Mouse (Mus musculus) erythroblast, adult 5-6 weeks (primary cell): Measurements from ENCODE around the gene Bicra. TPM values are rescaled to one million over a fixed set of nuclear protein-coding genes. Genes with fewer than 3 reads are reported as not detected.
A peak's percentile ranks its signal among the peaks of the same experiment; 100 is the strongest.

Experiments
- ATAC-seq: replicated peaks from 2 replicates; pipeline ENCODE4 v1.8.0; 2016; ENCODE audit warnings: moderate number of reproducible peaks, mild to moderate bottlenecking, moderate TSS enrichment, inconsistent platforms; ENCODE audit not compliant: poor library complexity, low FRiP score, severe bottlenecking
- total RNA-seq, 2 experiments: library from RNA; stranded (forward) in 1 of 2; stranded (reverse) in 1 of 2; fragments of 150-400 nt in 1 of 2; fragments of 200-764, 138-1000 nt in 1 of 2; gene quantifications; 2 replicates each; pipeline versions ENCODE4 v1.2.3 to v1.2.4; 2015 to 2017; ENCODE audit warnings: low replicate concordance in 2 of 2

The Bicra gene
- total RNA-seq (2015; ENCODE audit: low replicate concordance) (6.5 and 20.9 TPM in 2 replicates), total RNA-seq (2017; ENCODE audit: low replicate concordance) (0.14 and 2.2 TPM in 2 replicates)

GRCm38 (mm10) chr7:16047338-16048146 is at the start of gene Bicra:
Gene Bicra, minus strand, starts transcription at chr7:16047921.
- ATAC-seq: no peak

- no peak for ATAC-seq
These were observed 46.9 kb upstream of the Bicra start for GRCm38 (mm10) chr7:16094592-16094991.

- no peak for ATAC-seq
These were observed 39.9 kb upstream of the Bicra start for GRCm38 (mm10) chr7:16087587-16087986.

- no peak for ATAC-seq
These were observed 35.6 kb upstream of the Bicra start for GRCm38 (mm10) chr7:16083361-16083760.

- no peak for ATAC-seq
These were observed 32.9 kb upstream of the Bicra start for GRCm38 (mm10) chr7:16080581-16080980.

GRCm38 (mm10) chr7:16079947-16080346 is 32.2 kb upstream of the Bicra start:
- no peak for ATAC-seq

- ATAC-seq: no peak
These were observed 24.2 kb upstream of the Bicra start for GRCm38 (mm10) chr7:16071906-16072305.

GRCm38 (mm10) chr7:16070846-16071245 is 23.1 kb upstream of the Bicra start:
- ATAC-seq: no peak

GRCm38 (mm10) chr7:16063490-16063889 is 15.8 kb upstream of the Bicra start:
- peak; percentile 66; the same call in 1 of the 2 replicates for ATAC-seq

- ATAC-seq: no peak
These were observed 14.3 kb upstream of the Bicra start for GRCm38 (mm10) chr7:16062099-16062420.

GRCm38 (mm10) chr7:16061219-16062098 is 13.7 kb upstream of the Bicra start, which contains the start of gene Zfp541:
Gene Zfp541, plus strand, starts transcription at chr7:16061814.
- ATAC-seq: no peak

GRCm38 (mm10) chr7:16057136-16057534 is 9.4 kb upstream of the Bicra start:
- ATAC-seq: no peak

GRCm38 (mm10) chr7:16056459-16057135 is 8.9 kb upstream of the Bicra start:
- ATAC-seq: no peak

- ATAC-seq: no peak
These were observed 7.9 kb upstream of the Bicra start for GRCm38 (mm10) chr7:16055665-16056064.

GRCm38 (mm10) chr7:16054966-16055365 is 7.2 kb upstream of the Bicra start:
- no peak for ATAC-seq

GRCm38 (mm10) chr7:16053105-16053504 is 5.4 kb upstream of the Bicra start:
- no peak for ATAC-seq

- ATAC-seq: peak; percentile 76
These were observed 5.0 kb upstream of the Bicra start for GRCm38 (mm10) chr7:16052684-16053083.

- peak; percentile 60 for ATAC-seq
These were observed 4.3 kb upstream of the Bicra start for GRCm38 (mm10) chr7:16051883-16052595.

- ATAC-seq: no peak
These were observed 2.9 kb upstream of the Bicra start for GRCm38 (mm10) chr7:16050600-16050999.

GRCm38 (mm10) chr7:16049576-16049915 is 1.8 kb upstream of the Bicra start:
- ATAC-seq: no peak
